Mouse (Mus musculus): ENCODE results near the gene Ehd4. TPM values are rescaled to one million over a fixed set of nuclear protein-coding genes. Genes with fewer than 3 reads are reported as not detected.

Gene Ehd4
- polyA plus RNA-seq, 1 experiment = 55.8 TPM

GRCm38 (mm10) chr2:120054771-120055552, 99.4 kb downstream of the Ehd4 start:
- Histone ChIP-seq H3K9me3 (no peaks in the 10 kb centered on the region), H3K4me1 (no peaks in the 10 kb centered on the region; the same call in 1 of the 2 replicates), H3K27me3 (replicated peaks) (peaks cover 62% of the 10 kb centered on the region), H3K36me3 (replicated peaks; ENCODE audit: low read length) (no peaks in the 10 kb centered on the region), H3K4me3 (replicated peaks) (no peak overlapping the region)
- TF ChIP-seq FLI1 (IDR thresholded peaks at IDR 0.05; ENCODE audit: low read length) (no peak), GATA1 (IDR thresholded peaks at IDR 0.05; ENCODE audit: borderline replicate concordance, low read length) (no peak)

- Histone ChIP-seq H3K36me3 (replicated peaks; ENCODE audit: low read length) (no peaks in the 10 kb centered on the region), H3K9me3 (no peaks in the 10 kb centered on the region), H3K4me1 (no peaks in the 10 kb centered on the region; the same call in 1 of the 2 replicates), H3K4me3 (replicated peaks) (no peak overlapping the region), H3K27me3 (replicated peaks) (peaks cover 65% of the 10 kb centered on the region)
- no peak for TF ChIP-seq FLI1 (IDR thresholded peaks at IDR 0.05; ENCODE audit: low read length)
- no peak for TF ChIP-seq GATA1 (IDR thresholded peaks at IDR 0.05; ENCODE audit: borderline replicate concordance, low read length)
Observed at GRCm38 (mm10) chr2:120051405-120051804, 103.0 kb downstream of the Ehd4 start.

GRCm38 (mm10) chr2:120049632-120050274, 104.7 kb downstream of the Ehd4 start:
- no peaks in the 10 kb centered on the region; the same call in 1 of the 2 replicates for H3K4me1 ChIP-seq
- H3K4me3 ChIP-seq (replicated peaks) = no peak overlapping the region
- peaks cover 63% of the 10 kb centered on the region for H3K27me3 ChIP-seq (replicated peaks)
- no peaks in the 10 kb centered on the region for H3K9me3 ChIP-seq
- H3K36me3 ChIP-seq (replicated peaks; ENCODE audit: low read length) = no peaks in the 10 kb centered on the region
- no peak for TF ChIP-seq GATA1 (IDR thresholded peaks at IDR 0.05; ENCODE audit: borderline replicate concordance, low read length)
- no peak for TF ChIP-seq FLI1 (IDR thresholded peaks at IDR 0.05; ENCODE audit: low read length)

GRCm38 (mm10) chr2:120048173-120048572, 106.2 kb downstream of the Ehd4 start:
- no peak for TF ChIP-seq FLI1 (IDR thresholded peaks at IDR 0.05; ENCODE audit: low read length)
- no peak for TF ChIP-seq GATA1 (IDR thresholded peaks at IDR 0.05; ENCODE audit: borderline replicate concordance, low read length)
- Histone ChIP-seq H3K27me3 (replicated peaks) (peaks cover 74% of the 10 kb centered on the region), H3K36me3 (replicated peaks; ENCODE audit: low read length) (no peaks in the 10 kb centered on the region), H3K4me1 (peaks cover 4% of the 10 kb centered on the region; the same call in 1 of the 2 replicates), H3K9me3 (no peaks in the 10 kb centered on the region), H3K4me3 (replicated peaks) (no peak overlapping the region)

GRCm38 (mm10) chr2:120046486-120047310, 107.7 kb downstream of the Ehd4 start:
- Histone ChIP-seq H3K4me1 (peaks cover 4% of the 10 kb centered on the region; the same call in 1 of the 2 replicates), H3K27me3 (replicated peaks) (peaks cover 73% of the 10 kb centered on the region), H3K4me3 (replicated peaks) (no peak overlapping the region), H3K9me3 (no peaks in the 10 kb centered on the region), H3K36me3 (replicated peaks; ENCODE audit: low read length) (peaks cover 3% of the 10 kb centered on the region)
- no peak for TF ChIP-seq FLI1 (IDR thresholded peaks at IDR 0.05; ENCODE audit: low read length)
- TF ChIP-seq GATA1 (IDR thresholded peaks at IDR 0.05; ENCODE audit: borderline replicate concordance, low read length) = no peak

GRCm38 (mm10) chr2:120044676-120045075, 109.7 kb downstream of the Ehd4 start:
- TF ChIP-seq GATA1 (IDR thresholded peaks at IDR 0.05; ENCODE audit: borderline replicate concordance, low read length) (no peak), FLI1 (IDR thresholded peaks at IDR 0.05; ENCODE audit: low read length) (no peak)
- 0 out of 2 replicates have a peak, but pooled peaks cover 4% of the 10 kb centered on the region for H3K4me1 ChIP-seq
- H3K4me3 ChIP-seq (replicated peaks) = no peak overlapping the region
- no peaks in the 10 kb centered on the region for H3K9me3 ChIP-seq
- peaks cover 3% of the 10 kb centered on the region for H3K36me3 ChIP-seq (replicated peaks; ENCODE audit: low read length)
- H3K27me3 ChIP-seq (replicated peaks) = peaks cover 67% of the 10 kb centered on the region

DNA sequence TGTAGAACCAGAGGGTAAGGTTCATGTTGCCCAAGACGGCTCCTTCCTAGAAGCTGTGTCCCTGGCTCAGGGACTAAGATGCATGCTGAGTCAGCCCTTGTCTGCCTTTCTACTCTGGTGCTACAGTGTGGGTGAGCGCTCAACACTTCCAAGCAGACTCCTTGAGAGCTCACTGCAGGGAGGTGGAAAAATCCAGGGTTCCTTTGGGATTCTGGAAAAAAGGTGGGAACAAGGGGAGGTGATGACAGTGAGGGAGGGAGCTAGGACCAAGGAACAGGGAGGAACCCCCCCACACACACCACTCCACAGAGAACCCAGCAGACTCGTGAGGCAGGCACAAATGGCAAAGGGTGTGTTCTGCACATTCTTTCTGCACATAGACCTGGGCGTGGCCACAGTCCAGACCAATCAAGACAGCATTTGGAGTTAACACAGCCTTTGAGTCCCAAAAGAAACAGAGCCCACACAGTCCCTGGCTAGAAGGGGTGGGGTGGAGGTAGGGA, 110.3 kb downstream of the Ehd4 start:
- peaks cover 63% of the 10 kb centered on the region for H3K27me3 ChIP-seq (replicated peaks)
- no peaks in the 10 kb centered on the region for H3K9me3 ChIP-seq
- H3K36me3 ChIP-seq (replicated peaks; ENCODE audit: low read length) = peaks cover 3% of the 10 kb centered on the region
- TF ChIP-seq FLI1 (IDR thresholded peaks at IDR 0.05; ENCODE audit: low read length) = no peak
- TF ChIP-seq GATA1 (IDR thresholded peaks at IDR 0.05; ENCODE audit: borderline replicate concordance, low read length) = no peak
- 0 out of 2 replicates have a peak, but pooled peaks cover 4% of the 10 kb centered on the region for H3K4me1 ChIP-seq
- H3K4me3 ChIP-seq (replicated peaks) = no peak overlapping the region

- Histone ChIP-seq H3K4me3 (replicated peaks) (no peak overlapping the region), H3K4me1 (peaks cover 9% of the 10 kb centered on the region; the same call in 1 of the 2 replicates), H3K27me3 (replicated peaks) (peaks cover 45% of the 10 kb centered on the region), H3K9me3 (no peaks in the 10 kb centered on the region), H3K36me3 (replicated peaks; ENCODE audit: low read length) (peaks cover 3% of the 10 kb centered on the region)
- no peak for TF ChIP-seq GATA1 (IDR thresholded peaks at IDR 0.05; ENCODE audit: borderline replicate concordance, low read length)
- no peak for TF ChIP-seq FLI1 (IDR thresholded peaks at IDR 0.05; ENCODE audit: low read length)
Observed at GRCm38 (mm10) chr2:120040991-120041390, 113.4 kb downstream of the Ehd4 start.

Other genes with a start within 250 kb of the Ehd4 start
- 0.82 TPM in 1 of 2 replicates, not detected in the other for gene Mapkbp1, start 181.9 kb downstream of the Ehd4 start, polyA plus RNA-seq (2012; ENCODE audit: insufficient read depth, low replicate concordance)
- 4.2 and 5.5 TPM in 2 replicates for gene Jmjd7, start 127.1 kb downstream of the Ehd4 start, polyA plus RNA-seq (2012; ENCODE audit: insufficient read depth, low replicate concordance)
- gene Gm28042, start 127.1 kb downstream of the Ehd4 start, polyA plus RNA-seq (2012; ENCODE audit: insufficient read depth, low replicate concordance) = 0.16 TPM in 1 of 2 replicates, not detected in the other
- gene Pla2g4b, start 121.2 kb downstream of the Ehd4 start, polyA plus RNA-seq (2012; ENCODE audit: insufficient read depth, low replicate concordance) = 0.34 and 2.8 TPM in 2 replicates
- 0.07 TPM in 1 of 2 replicates, not detected in the other for gene Pla2g4e, start 90.7 kb upstream of the Ehd4 start, polyA plus RNA-seq (2012; ENCODE audit: insufficient read depth, low replicate concordance)
- gene Pla2g4d, start 134.6 kb upstream of the Ehd4 start, polyA plus RNA-seq (2012; ENCODE audit: insufficient read depth, low replicate concordance) = 0.03 TPM in 1 of 2 replicates, not detected in the other
- gene Pla2g4f, start 159.6 kb upstream of the Ehd4 start, polyA plus RNA-seq (2012; ENCODE audit: insufficient read depth, low replicate concordance) = 0.04 TPM in 1 of 2 replicates, not detected in the other
- gene Vps39, start 198.5 kb upstream of the Ehd4 start, polyA plus RNA-seq (2012; ENCODE audit: insufficient read depth, low replicate concordance) = 2.0 and 4.7 TPM in 2 replicates
- 0.86 TPM in 1 of 2 replicates, not detected in the other for gene Ganc, start 249.3 kb upstream of the Ehd4 start, polyA plus RNA-seq (2012; ENCODE audit: insufficient read depth, low replicate concordance)
- 0.91 TPM in 1 of 2 replicates, not detected in the other for gene Tmem87a, start 249.5 kb upstream of the Ehd4 start, polyA plus RNA-seq (2012; ENCODE audit: insufficient read depth, low replicate concordance)

Measured in megakaryocyte, embryonic 14.5 days (primary cell).